Mouse (Mus musculus) central nervous system, embryonic 11.5 days (tissue): ENCODE data around the gene Oas3. TPM values are rescaled to one million over a fixed set of nuclear protein-coding genes. Genes with fewer than 3 reads are reported as not detected.

Experiments used
- polyA plus RNA-seq: library from polyadenylated mRNA; depleted of rRNA; stranded (reverse); fragments of >200 nt; gene quantifications from 2 replicates; pipeline ENCODE4 v1.2.3, GENCODE M21; 2012; rRNA removed

Oas3 gene
- polyA plus RNA-seq: 0.14 and 0.19 TPM in 2 replicates

DNA sequence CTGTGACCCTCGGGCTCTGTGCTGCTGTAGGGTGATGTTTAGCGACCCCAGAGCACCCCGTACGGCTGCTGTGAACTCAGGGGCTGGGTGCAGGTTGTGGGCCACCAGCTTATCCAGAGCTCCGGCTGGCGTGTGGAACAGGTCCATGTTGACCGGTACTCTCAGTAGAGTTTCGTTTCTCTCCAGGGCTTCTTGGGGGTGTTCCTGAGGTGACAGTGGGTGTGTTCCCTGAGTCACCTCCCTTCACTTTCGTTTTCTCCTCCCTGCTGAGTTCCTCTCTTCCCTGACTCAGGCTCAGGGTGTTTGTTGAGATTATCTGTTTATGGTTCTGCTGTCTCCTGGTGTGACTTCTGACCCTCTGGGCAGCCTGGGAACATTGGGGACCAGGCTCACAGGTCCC is at the start of gene Oas3:
Oas3 (minus strand) TSS at position 184 of the 400 bp plus-strand sequence.

DNA sequence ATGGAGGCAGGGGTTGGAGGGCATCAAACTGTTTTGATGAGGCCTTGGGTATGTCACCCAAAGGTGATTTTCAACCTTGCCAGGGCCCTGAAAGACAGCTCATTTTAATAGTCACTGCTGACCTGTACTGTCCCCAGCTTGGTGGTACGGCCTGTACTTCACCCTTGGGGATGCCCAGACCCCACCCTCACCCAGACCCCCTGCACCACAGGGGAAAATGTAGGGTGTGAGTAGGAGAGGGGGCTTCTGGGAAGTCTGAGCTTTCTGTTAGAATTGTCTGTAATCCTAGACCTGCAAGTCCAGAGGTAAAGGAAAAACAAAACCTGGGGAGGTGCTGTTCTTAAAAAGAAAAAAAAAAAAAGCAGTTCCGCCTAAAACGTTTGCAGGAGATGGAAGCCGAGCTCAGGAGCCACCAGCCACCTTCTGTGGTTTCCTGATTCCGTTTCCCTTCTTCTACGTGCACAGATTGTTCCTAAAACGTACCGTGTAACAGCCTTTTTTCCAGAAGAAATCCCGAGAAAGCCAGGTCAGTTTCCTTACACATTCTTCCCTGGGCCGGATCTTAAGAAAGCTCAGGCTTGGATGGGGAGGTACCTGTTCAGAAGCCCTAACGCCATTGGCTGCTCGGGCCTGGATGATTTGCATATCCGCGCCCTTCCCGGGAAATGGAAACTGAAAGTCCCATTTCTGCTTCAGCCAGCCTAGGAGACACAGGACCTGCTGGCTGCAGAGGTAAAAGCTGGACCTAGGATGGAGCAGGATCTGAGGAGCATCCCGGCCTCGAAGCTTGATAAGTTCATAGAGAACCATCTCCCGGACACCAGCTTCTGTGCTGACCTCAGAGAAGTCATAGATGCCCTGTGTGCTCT is 34.7 kb upstream of the Oas3 start, which contains the start of gene Oas1c:
Oas1c (minus strand) TSS at position 564 of the 869 bp plus-strand sequence.

GRCm38 (mm10) chr5:120795480-120796034 is 18.1 kb upstream of the Oas3 start, which contains the start of gene Oas1e:
Gene Oas1e (minus strand): TSS chr5:120795530.

GRCm38 (mm10) chr5:120749688-120750087 is 27.8 kb downstream of the Oas3 start, which contains the start of gene Oas2:
Gene Oas2 (minus strand): TSS chr5:120749853.

GRCm38 (mm10) chr5:120711827-120712226 is 65.6 kb downstream of the Oas3 start, which contains the start of gene Dtx1:
Gene Dtx1 (minus strand): TSS chr5:120711927.

Other genes with a start within 250 kb of the Oas3 start
- gene Tpcn1, start 189.0 kb downstream of the Oas3 start, polyA plus RNA-seq: 14.3 and 26.2 TPM in 2 replicates
- gene Iqcd, start 188.6 kb downstream of the Oas3 start, polyA plus RNA-seq: 1.7 and 3.7 TPM in 2 replicates
- 22.7 and 23.9 TPM in 2 replicates for gene Rita1, start 165.1 kb downstream of the Oas3 start, polyA plus RNA-seq
- 38.4 and 40.1 TPM in 2 replicates for gene Ddx54, start 164.9 kb downstream of the Oas3 start, polyA plus RNA-seq
- 0.09 and 0.11 TPM in 2 replicates for gene Cfap73, start 143.4 kb downstream of the Oas3 start, polyA plus RNA-seq
- gene Rasal1, start 128.8 kb downstream of the Oas3 start, polyA plus RNA-seq: 0.14 and 0.24 TPM in 2 replicates
- gene Dtx1, start 65.7 kb downstream of the Oas3 start, polyA plus RNA-seq: 9.1 and 13.1 TPM in 2 replicates
- gene Oas2, start 27.8 kb downstream of the Oas3 start, polyA plus RNA-seq: 0.36 and 0.40 TPM in 2 replicates
- 0.04 and 0.09 TPM in 2 replicates for gene Oas1e, start 17.9 kb upstream of the Oas3 start, polyA plus RNA-seq
- gene Oas1c, start 34.9 kb upstream of the Oas3 start, polyA plus RNA-seq: 0.47 and 0.71 TPM in 2 replicates
- gene Oas1f, start 69.7 kb upstream of the Oas3 start, polyA plus RNA-seq: not detected in 2 replicates
- gene Oas1h, start 83.8 kb upstream of the Oas3 start, polyA plus RNA-seq: not detected in 2 replicates
- gene Oas1g, start 110.0 kb upstream of the Oas3 start, polyA plus RNA-seq: 0.12 and 0.19 TPM in 2 replicates
- 0.41 and 0.57 TPM in 2 replicates for gene Oas1a, start 129.9 kb upstream of the Oas3 start, polyA plus RNA-seq
- gene Oas1d, start 136.9 kb upstream of the Oas3 start, polyA plus RNA-seq: not detected in 2 replicates
- 1.4 and 1.8 TPM in 2 replicates for gene Rph3a, start 232.4 kb upstream of the Oas3 start, polyA plus RNA-seq